Mouse (Mus musculus): ENCODE results near the gene Mrps23.
"Not testable (repeated sequence)": the region's sequence is repeated elsewhere in the genome, so short reads cannot be mapped to it uniquely, and the experiment has no call there.

Mrps23 gene

DNA sequence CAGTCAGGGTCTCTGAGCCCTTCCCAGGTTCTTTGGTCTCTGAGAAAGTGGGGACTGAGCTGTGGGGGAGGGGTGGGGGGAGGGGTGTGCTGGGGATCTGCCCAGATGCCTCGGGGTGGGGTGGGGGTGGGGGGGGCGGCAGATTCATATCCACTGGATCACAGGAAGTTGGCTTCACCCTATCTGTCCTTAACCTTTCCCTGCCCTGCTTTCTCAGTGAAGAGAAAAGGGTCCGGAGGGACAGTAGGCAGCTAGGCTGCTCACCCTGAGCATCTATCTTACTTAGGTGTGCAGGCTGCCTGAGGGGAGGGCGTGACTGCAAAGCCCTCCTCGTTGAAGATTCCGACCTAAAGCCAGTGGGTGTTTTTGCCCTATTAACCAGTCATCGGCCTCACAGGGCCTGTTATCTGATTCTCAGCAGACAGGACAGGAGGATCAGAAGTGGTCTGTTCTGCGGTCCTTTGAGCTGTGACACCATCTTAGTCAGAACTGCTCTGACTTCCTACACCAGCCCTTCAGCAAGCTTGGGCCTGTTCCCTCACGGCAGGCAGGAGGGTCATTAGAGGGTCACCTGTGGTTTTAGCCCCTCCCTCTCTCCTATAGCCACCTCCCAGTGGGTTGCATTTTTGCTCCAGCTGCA lies 30.7 kb upstream of the Mrps23 start:
- no peak for DNase-seq (ENCODE audit: low spot score)

DNA sequence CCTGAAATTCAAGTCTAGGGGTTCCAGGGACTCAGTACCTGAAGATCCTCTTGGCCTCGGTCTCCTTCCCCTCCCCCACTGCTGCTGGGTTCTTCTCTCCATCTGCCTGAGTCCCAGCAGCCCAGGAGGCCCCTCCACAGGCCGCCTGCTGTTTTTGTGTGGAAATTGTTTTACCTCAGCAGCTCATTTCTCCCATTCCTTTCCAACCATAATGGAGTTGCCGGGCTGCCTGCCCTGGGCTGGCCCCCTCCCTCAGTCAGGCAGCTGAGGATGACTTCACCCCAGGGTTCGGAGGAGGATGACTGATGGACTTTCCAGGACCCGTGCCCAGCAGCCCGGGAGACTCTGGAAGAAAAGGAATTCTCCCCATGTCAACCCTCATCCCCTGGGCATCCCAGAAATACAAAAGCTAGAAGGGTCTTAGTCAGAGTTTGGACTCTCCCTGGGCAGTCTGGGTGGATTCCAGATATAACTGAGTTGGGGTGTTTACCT lies 23.7 kb upstream of the Mrps23 start:
- DNase-seq (ENCODE audit: low spot score), result no peak

DNA sequence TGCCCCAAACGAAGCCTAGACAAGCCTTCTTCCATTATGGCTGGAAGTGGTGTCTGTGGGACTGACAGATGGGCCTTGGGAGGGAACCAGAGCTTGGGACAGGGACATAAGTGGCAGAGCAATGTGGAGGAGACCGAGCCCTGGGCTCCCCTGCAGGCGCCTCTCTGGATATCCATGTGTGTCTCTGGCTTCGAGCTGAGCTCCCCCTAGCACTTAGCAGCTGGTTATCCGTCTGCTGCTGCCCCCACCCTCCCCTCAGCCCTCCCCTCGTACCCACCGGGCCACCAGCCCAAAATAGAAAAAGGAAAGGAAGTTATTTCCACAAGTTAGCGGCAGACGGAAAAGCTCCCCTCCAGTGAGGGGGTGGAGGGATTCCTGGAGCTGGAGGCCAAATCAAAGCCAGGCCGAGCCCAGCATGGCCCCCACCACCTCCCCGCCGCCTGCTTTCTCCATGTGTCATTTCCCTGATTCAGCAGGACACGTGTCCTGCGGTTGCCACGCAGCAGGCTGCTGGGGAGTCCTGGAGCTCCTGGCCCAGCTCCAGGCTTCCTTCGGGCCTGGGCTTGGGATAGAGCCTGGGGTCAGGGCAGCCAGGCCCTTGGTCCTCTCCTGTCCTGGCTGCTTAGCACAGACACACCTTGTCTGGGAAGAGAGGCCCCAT lies 23.1 kb upstream of the Mrps23 start:
- DNase-seq (ENCODE audit: low spot score), result peak; percentile 51

DNA sequence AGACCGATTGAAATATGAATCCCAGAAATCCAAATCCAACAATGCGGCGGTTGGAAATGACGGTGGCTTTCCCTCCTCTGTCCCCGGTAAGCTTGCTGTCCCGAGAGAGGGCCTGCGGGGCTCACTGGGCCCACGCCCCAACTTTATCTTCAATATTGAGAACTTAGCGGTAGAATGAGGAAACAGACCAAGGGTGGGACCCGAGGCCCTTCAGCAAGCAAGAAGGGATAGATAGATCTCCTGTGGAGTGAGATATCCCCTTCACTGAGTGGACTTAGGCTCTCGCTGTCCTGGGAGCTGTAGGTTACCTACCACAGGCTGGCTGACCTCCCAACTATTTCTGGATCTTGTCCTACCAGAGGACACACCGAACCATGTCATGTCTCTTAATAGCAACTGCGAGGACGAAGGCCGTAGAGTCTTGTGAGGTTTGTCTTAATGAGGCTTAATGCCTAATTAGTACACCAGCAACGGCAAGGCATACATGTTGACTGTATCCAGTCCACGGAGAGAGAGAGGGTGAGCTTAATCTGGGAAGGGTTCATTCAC lies 19.5 kb upstream of the Mrps23 start:
- no peak for DNase-seq (ENCODE audit: low spot score)

DNA sequence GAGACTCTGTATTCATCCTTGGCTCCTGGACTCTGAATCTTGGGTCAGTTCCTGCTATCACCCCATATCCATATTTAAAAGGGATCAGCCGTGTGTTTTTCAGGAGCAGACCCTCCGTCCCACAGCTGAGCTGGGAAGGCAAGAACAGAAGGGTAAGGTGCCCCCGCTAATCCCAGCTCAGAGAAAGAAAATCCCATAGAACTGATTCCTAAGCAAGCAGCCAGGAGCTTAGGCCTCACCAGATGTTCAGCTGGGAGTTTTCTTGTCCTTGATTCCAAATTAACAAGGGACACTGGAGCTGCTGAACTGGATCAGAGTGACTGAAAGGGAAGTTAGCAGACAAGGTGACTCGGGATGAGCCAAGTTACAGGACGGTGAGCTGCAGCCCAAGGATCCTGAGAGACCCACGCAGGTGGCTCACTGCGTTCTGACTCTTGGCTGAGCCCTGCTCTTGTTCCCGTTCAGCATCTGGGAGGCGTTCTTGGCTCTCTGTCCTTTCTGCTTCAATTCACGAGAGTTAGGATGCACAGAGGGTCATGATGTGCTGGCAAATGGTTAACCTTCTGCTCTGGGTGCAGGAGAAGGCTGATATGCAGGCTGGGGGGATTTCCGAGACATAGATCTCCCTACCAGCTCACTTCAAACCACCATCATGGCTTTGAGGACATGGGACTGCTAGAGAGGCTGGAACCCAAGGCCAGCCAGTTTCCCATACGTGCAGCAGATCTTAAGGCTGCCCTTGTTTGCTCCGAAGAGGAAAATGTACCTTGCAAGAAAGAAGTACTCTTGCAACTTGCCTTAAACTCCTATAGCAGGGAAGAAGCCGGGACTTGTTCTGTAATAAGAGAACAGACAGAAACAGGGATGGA lies 17.9 kb upstream of the Mrps23 start:
- no peak for DNase-seq (ENCODE audit: low spot score)

DNA sequence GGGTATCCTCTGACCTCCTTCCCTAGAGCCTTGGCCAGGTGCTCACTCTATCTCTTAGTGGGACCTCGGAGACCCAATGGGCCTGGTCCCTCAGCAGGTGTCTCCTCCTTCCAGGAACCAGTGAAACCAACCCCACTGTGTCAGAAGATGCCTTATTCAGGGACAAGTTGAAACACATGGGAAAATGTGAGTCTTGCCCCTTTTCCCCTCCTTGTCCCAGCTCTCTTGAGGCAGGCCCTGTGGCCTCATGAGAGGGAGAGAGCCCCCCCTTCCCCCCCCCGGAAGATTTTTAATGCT lies 17.3 kb upstream of the Mrps23 start:
- no peak for DNase-seq (ENCODE audit: low spot score)

DNA sequence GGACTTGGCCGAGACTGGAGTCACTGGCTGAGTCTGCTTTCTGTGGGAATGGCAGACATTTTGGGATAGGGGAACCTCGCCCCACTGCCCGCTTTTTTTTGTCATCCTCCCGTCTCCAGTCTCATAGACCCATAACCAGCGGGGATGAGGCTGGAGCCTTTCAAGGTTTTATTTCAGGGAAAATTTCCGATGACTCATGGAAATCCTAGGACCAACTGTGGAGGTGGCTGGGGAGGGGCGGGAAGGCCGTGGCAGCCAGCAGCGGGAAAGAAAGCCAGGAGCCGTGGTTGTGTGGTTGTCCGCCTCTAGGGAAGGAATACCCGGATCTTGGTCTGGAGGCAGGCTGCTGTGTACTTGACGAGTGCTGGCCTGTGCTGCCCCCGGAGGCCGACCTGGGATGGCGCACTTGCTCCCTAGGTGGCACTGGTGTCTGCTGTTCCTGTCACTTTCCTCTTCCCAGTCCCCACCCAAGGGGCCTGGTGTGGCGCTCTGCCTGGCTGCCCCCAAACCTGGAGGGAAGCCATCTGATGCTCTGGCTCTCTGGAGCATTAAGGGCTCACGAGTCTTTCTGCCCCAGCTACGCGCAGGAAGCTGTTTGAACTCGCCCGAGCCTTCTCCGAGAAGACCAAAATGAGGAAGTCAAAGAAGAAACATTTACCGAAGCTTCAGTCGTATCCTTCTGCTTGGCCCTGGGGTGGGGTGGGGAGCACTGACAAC lies 16.6 kb upstream of the Mrps23 start:
- peak; percentile 80 for DNase-seq (ENCODE audit: low spot score)

DNA sequence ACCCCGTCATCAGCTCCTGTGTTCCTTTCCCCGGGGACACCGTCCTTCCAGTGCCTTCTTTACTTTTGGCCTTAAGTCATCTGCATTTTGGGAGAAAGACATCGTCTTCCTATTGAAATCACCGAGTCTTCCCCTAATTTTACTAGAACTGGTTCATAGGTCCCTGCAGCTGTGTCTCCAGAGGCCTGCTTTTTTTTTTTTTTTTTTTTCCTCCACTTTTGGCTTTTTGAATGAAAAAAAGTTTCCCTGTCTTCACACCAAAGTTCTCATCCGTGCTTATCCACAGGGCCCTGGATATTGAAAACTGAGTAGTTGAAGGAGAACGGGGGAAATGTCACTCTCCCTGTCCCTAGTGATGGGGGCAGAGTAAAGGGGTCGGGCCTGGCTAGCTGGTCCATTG lies 16.0 kb upstream of the Mrps23 start:
- no peak for DNase-seq (ENCODE audit: low spot score)

DNA sequence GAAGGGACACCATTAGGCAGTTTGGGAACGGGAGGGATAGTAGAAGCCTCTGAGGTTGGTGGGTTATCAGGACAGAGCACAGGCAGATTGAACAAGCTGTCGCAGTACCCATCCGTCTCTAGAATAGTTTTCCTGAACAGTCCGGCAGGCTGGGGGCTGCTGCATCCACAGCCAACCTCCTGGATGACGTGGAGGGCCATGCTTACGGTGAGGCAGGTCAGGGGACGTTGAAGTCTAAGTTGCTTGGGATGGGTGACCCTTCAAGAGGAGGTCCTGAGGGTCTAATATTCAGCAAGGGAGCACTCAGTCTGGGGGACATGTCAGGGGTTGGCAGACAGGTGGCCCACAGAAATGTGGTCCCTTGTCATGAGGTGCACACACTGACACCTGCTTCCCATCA lies 15.6 kb upstream of the Mrps23 start:
- DNase-seq (ENCODE audit: low spot score), result no peak

DNA sequence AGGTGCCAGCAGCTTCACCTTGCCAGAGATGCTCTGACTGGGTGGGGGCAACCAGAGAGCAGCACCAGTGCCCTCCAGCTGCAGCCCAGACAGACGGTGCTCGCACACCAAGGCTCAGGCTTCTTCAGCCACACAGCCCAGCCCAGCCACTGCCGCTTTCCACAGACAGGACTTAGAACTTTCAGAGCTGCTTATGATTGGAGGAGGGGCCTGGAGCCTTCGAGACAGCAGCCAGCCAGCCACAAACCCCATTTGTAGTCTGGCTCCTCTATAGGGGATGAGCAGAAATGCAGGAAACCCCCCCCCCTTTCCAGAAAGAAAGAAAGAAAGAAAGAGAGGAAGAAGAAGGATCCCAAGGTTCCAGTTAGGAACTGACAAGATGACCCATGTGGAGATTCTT lies 11.6 kb upstream of the Mrps23 start:
- DNase-seq (ENCODE audit: low spot score), result no peak

DNA sequence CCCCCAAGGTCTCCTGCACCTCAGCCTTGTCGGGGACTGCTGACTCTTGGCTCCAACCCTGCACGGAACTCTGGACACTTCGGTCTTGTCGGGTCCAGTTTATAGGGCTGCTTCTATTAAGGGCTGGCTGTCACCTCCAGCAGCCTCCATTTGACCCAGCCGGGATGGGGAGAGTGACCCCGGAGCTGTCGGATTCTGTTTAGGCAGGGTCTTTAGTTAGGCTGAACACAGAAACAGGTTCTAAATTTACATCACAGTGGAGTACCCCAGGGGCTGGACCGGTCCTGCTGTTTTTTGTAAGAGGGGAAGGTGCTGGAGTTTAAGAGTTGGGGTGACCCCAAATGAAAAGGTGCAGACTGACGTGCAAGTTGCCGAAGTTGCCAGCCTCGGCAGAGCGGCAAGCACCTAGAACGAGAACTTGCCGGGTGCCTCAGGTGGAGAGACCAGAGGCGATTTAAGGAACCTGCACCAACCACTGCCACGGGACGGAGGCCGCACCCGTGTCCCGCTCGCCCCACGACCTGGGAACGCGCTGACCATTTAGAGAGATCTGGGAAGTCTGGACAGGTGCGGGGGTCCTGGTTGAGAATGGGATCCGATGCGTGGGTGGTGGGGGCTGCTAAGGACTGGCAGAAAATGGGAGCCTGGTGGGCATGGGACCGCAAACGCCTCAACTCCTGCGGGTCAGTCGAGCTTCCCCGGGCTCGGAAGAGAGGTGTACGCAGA lies 10.9 kb upstream of the Mrps23 start:
- DNase-seq (ENCODE audit: low spot score), result no peak

DNA sequence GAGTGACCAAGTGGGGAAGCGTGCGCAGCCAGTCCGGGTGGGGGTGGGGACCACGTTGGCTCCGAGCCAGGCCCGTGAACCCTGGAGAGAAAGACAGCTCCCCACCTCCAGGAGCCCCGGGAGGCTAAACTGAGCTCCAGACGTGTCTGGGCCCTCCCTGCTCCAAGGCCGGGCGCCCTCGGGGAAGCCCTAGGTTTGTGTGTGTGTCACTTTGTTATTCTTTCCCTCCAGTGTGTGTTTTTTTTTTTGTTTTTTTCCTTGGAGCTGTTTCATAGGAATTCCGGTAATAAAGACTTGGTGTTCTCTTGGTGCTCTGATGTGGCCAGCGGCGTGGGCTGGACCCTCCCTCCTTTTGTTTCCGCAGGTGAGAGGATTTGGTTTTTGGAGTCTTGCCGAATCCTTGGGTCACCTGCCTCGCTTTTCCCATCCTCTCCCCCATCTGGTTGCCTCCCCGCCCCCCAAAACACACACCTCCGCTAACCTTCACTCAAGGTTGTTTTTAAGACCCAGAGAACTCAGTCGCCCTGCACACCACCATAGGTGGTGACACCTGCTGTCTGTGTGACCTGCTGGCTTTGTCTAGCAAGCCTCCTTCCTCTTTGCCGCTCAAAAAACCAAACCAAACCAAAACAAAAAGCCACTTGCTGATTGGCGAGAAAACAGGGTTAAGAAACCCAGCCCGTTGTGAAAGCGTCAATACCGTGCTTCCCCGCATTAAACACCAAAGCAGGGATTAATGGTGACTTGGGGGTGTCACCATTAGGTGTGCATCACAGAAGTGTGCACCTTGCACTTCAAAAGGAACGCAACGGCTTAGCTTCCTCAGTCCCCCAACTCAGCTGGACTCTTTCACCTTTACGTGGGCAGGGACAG lies 10.1 kb upstream of the Mrps23 start:
- DNase-seq (ENCODE audit: low spot score), result peak; percentile 57

DNA sequence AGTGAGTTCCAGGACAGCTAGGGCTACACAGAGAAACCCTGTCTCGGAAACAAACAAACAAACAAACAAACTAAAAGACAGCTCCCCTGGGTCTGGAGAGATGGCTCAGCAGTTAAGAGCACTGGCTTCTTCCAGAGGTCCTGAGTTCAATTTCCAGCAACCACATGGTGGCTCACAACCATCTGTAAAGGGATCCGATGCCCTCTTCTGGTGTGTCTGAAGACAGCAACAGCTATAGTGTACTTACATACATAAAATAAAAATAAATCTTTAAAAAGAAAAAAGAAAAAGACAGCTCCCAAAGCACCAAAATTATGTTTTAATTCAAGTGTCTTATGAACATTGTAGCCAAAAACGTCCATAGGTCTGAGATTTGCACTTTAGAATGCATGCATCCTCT lies 8.5 kb upstream of the Mrps23 start:
- not testable (repeated sequence) for DNase-seq (ENCODE audit: low spot score)

DNA sequence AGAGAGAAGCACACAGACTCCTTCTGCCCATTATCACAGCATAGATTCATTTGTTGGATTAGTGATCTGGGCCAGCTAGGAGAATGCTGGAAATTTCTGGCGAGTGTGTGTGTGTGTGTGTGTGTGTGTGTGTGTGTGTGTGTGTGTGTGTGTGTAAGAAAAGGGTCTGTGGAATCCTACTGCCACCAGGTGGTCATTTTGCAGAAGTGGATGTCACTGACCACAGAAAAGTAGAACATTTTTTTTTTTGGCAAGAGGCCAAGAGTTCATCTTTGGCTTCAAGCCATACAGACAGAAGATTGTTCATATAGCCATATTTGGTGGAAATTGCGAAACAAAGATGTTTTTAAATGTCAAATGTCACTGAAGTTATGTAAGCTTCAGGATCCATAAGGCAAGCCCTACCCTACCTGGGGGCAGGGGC lies 7.0 kb upstream of the Mrps23 start:
- no peak for DNase-seq (ENCODE audit: low spot score)

DNA sequence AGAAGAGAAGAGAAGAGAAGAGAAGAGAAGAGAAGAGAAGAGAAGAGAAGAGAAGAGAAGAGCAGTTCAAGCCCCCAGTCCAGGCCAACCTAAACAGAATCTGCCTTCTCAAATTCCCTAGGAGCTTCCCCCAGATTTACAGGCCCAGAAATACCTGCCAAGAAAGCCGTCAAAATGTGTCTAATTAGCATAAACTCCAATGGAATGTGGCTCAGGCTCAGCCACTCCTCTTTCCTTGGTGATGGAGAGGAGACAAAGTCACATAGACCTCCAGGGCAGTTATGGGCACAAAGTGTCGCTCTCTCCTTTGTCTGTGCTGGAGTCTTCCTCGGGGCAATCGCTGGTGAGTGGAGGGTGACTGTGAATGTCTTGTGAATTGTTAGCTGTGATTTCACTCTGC lies 6.0 kb upstream of the Mrps23 start:
- no peak for DNase-seq (ENCODE audit: low spot score)

DNA sequence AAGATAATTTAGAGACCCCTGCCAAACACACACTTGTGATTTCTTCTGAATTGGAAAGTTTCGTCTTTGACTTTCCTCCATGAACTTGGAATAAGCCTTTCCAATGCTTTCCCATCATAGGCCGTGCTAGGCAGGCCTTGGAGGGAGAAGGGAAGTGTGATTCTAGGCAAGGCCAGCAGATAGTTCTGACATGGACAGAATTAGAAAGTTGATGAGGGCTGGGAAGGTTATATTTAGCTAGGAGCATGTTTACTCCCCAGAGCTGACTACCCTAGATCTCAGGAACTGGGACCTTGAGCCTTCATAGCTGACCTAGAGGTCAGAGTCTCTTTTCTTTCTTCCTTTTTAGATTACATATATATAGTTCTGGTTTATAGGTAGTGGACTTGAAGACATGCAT lies 3.0 kb upstream of the Mrps23 start:
- DNase-seq (ENCODE audit: low spot score), result no peak

DNA sequence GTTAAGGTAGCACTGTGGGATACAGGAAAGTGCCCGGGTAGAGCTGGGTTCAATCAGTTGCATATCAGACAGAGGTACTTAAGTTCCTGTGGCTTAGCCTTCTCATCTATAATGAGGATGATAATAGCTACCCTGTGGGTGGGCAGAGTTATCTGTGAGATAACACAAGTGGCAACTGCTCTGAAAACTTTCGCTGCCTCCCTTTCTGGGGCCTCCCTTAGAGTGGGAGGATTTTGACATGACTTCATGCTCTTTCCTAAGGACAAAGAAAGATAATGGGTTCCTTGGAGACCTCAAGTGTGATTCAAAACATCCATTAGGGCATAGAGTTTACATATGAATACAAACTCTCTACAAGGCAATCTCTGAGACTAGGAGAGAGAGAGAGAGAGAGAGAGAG lies 2.1 kb upstream of the Mrps23 start:
- DNase-seq (ENCODE audit: low spot score), result no peak

DNA sequence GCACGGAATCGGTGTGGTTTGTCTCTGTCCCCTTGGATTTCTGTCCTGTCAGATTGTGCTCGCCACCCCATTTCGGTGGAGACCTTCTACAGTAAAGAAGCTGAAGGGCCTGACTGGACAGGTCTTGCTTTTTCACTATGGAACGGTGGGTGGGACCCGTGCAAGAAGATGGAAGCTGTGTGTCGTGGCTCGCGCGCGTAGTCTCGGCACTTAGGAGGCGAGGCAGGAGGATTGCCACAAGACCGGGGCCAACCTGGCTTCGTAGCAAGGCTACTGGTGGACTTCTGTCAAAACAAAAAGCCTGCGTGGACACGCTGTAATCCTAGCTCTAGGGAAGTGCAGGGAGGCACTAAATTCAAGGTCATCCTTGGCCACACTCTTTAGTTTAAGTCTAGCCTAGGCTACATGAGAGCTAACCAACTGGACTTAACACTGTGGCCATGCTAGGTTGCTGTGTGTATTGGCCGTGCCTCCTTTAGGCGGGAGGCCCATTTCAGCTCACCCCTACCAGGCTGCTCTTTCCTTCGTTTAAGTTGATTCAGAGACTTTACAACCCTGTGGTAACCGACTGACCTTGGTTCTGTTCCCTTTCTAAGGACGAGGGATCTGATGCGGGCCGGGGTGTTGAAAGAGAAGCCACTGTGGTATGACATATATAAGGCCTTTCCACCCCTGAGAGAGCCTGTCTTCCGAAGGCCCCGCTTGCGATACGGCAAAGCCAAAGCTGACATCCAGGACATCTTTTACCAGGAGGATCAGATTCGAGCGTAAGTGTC lies 593 bp downstream of the Mrps23 start:
- no peak for DNase-seq (ENCODE audit: low spot score)

DNA sequence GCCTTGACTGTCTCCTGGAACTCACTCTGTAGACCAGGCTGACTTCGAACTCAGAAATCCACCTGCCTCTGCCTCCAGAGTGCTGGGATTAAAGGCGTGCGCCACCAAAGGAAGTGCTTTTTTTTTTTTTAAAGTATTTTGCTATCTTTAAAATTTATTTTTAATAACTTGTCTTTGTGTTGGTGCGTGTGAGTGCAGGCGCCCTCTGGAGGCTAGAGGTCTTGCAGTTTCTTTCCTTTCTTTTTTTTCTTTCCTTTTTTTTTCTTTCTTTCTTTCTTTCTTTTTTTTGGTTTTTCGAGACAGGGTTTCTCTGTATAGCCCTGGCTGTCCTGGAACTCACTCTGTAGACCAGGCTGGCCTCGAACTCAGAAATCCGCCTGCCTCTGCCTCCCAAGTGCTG lies 2.4 kb downstream of the Mrps23 start:
- DNase-seq (ENCODE audit: low spot score), result not testable (repeated sequence)

DNA sequence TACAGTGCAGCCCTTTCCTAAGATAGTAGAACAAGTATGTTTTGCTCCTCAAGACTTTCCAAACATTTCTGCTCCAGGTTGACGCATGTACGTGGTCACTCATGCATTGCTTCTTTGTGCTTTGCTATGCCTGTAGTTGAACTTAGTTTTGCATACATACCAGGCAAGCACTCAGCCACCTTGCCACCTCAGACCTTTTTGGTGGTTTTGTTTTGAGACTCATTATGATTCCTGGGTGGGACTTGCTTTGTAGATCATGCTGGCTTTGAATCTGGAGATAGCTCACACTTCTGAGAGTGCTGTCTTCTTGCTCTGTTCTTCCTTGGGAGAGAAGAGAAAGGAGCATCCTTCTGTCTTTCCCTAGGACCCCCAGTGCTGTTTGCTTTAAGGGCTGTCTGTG lies 3.5 kb downstream of the Mrps23 start:
- DNase-seq (ENCODE audit: low spot score), result no peak

Data from testis, postnatal 14 days (tissue).